Mouse (Mus musculus) G1E (cell line): ENCODE results near the gene Zbp1.

Experiments used
- CTCF ChIP-seq: IDR thresholded peaks from 2 replicates; pipeline ENCODE4 v1.5.1; 2012; ENCODE audit warnings: low read depth, low read length, inconsistent platforms, mixed read lengths
- POLR2AphosphoS5 ChIP-seq: IDR thresholded peaks from 2 replicates; pipeline ENCODE4 v1.6.1; 2012; ENCODE audit warnings: low read depth, low read length, inconsistent platforms; ENCODE audit not compliant: insufficient replicate concordance
- TAL1 ChIP-seq: conservative IDR thresholded peaks from 2 replicates; pipeline ENCODE4 v1.6.1; 2012; ENCODE audit warnings: low read depth, low read length, inconsistent platforms, mixed read lengths

DNA sequence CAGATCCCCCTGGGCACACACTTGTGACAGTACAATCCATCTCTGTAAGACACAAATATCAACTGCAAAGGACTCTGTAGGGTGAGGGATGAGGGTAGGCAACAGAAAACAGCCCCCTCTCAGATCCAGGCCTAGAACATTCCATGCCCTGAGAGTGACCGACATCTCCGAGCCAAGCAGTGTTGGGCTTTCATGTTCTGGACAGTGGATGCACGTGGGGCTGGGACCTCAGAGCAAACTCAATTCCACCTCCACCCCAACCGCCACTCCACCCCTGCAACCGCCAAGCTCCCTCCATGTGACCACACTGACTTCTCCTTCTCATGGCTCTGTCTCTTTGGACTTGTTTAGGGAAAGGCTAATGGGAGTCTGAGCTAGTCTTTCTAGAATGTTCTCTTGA lies 46.8 kb downstream of the Zbp1 start:
- TF ChIP-seq TAL1 (no peak), CTCF (no peak), POLR2AphosphoS5 (no peak)
